Mouse (Mus musculus) hindlimb bud, embryonic 11.5 days (tissue): Measurements from ENCODE around the gene Krtap6-5.
"Not testable (repeated sequence)": the region's sequence is repeated elsewhere in the genome, so short reads cannot be mapped to it uniquely, and the experiment has no call there.

Source experiments
- DNase-seq: peaks from one replicate; pipeline ENCODE4 v3.0.0-alpha.2; 2012; ENCODE audit warnings: low read depth, low spot score; ENCODE audit errors: extremely low spot score

Gene Krtap6-5

GRCm38 (mm10) chr16:89047783-89048182 lies at the start of gene Krtap6-5:
Gene Krtap6-5 (minus strand): TSS chr16:89047883.
- no peak for DNase-seq

GRCm38 (mm10) chr16:89071041-89071440 lies 23.4 kb upstream of the Krtap6-5 start:
- peak; percentile 61 for DNase-seq

- DNase-seq: not testable (repeated sequence)
Observed at GRCm38 (mm10) chr16:89063902-89064301, 16.2 kb upstream of the Krtap6-5 start, which contains the start of gene 1110025L11Rik. Gene 1110025L11Rik (minus strand): TSS chr16:89064002.

GRCm38 (mm10) chr16:89041372-89041771 lies 6.3 kb downstream of the Krtap6-5 start, which contains the start of gene Gm10228:
Gene Gm10228 (minus strand): TSS chr16:89041472.
- not testable (repeated sequence) for DNase-seq

GRCm38 (mm10) chr16:89031399-89031798 lies 16.3 kb downstream of the Krtap6-5 start, which contains the start of gene Krtap6-1:
Gene Krtap6-1 (plus strand): TSS chr16:89031699.
- DNase-seq: not testable (repeated sequence)

- DNase-seq: not testable (repeated sequence)
Observed at GRCm38 (mm10) chr16:89014984-89015383, 32.7 kb downstream of the Krtap6-5 start, which contains the start of gene Gm10229. Gene Gm10229 (plus strand): TSS chr16:89015284.

GRCm38 (mm10) chr16:89013973-89014372 lies 33.7 kb downstream of the Krtap6-5 start:
- no peak for DNase-seq

GRCm38 (mm10) chr16:89010659-89011058 lies 37.0 kb downstream of the Krtap6-5 start, which contains the start of gene Krtap22-2:
Gene Krtap22-2 (minus strand): TSS chr16:89010759.
- no peak for DNase-seq
